Mouse (Mus musculus) bone marrow macrophage, adult 2 months (primary cell): ENCODE data around the gene Gabrb1. TPM values are rescaled to one million over a fixed set of nuclear protein-coding genes. Genes with fewer than 3 reads are reported as not detected.
A peak's percentile ranks its signal among the peaks of the same experiment; 100 is the strongest.

Source experiments
- H3K27ac ChIP-seq: 2 replicates; pipeline ENCODE4 v1.5.1; 2012; ENCODE audit warnings: low read depth, low read length; ENCODE audit not compliant: insufficient read depth
- H3K4me1 ChIP-seq: 2 replicates; pipeline ENCODE4 v1.6.1; 2012; ENCODE audit warnings: low read length; ENCODE audit not compliant: control insufficient read depth, insufficient read depth
- H3K4me3 ChIP-seq: 2 replicates; pipeline ENCODE4 v1.5.1; 2012; ENCODE audit warnings: mild to moderate bottlenecking, low read length, moderate library complexity; ENCODE audit not compliant: insufficient read depth
- CTCF ChIP-seq: IDR thresholded peaks from 2 replicates; pipeline ENCODE4 v1.5.1; 2012; ENCODE audit warnings: low read depth, mild to moderate bottlenecking, low read length, moderate library complexity
- POLR2A ChIP-seq: IDR thresholded peaks from 2 replicates; pipeline ENCODE4 v1.6.1; 2012; ENCODE audit warnings: mild to moderate bottlenecking, low read depth, low read length, borderline replicate concordance
- polyA plus RNA-seq: library from polyadenylated mRNA; stranded (reverse); fragments of >200 nt; gene quantifications from 2 replicates; pipeline ENCODE4 v1.2.4, GENCODE M21; 2012; ENCODE audit not compliant: missing spikeins, insufficient read depth, insufficient read length

The Gabrb1 gene
- polyA plus RNA-seq, result not detected in 2 replicates

GRCm38 (mm10) chr5:71657482-71658114 is at the start of gene Gabrb1:
Gene Gabrb1, plus strand, starts transcription at chr5:71658113.
- H3K4me3 ChIP-seq, result peak within 1 kb of the TSS; percentile 26
- no peak for TF ChIP-seq CTCF
- TF ChIP-seq POLR2A, result no peak
- no peaks in the 10 kb centered on the region for H3K4me1 ChIP-seq
- no peak within 1 kb of the TSS for H3K27ac ChIP-seq

- Histone ChIP-seq H3K4me1 (no peaks in the 10 kb centered on the region), H3K4me3 (no peak overlapping the region), H3K27ac (no peak overlapping the region)
- TF ChIP-seq POLR2A, result no peak
- TF ChIP-seq CTCF, result no peak
Observed at GRCm38 (mm10) chr5:71608735-71609134, 49.2 kb upstream of the Gabrb1 start.

DNA sequence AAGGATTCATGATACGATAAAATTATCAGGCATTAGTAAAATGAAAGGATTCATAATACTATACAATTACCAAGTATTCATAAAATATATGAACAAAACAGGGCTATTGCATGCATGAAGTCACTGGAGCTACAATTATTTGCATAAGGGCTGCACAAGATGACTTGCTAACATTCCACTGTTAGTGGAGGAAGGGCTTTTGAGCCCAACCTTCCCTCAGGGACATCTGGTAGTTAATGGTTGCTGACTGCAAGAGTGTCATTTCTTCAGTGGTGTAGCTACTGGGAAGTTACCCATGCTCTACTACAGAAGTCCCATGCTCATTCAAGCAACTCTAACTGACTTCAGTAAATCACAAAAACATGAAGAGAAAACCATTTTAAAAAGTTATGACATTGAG is 43.6 kb upstream of the Gabrb1 start:
- H3K27ac ChIP-seq, result no peak overlapping the region
- no peaks in the 10 kb centered on the region for H3K4me1 ChIP-seq
- no peak overlapping the region for H3K4me3 ChIP-seq
- TF ChIP-seq CTCF, result no peak
- no peak for TF ChIP-seq POLR2A

- Histone ChIP-seq H3K4me1 (no peaks in the 10 kb centered on the region), H3K27ac (no peak overlapping the region), H3K4me3 (no peak overlapping the region)
- no peak for TF ChIP-seq POLR2A
- TF ChIP-seq CTCF, result no peak
Observed at GRCm38 (mm10) chr5:71616734-71617133, 41.2 kb upstream of the Gabrb1 start.

- TF ChIP-seq POLR2A (no peak), CTCF (no peak)
- Histone ChIP-seq H3K4me1 (no peaks in the 10 kb centered on the region), H3K4me3 (no peak overlapping the region), H3K27ac (no peak overlapping the region)
Observed at GRCm38 (mm10) chr5:71627820-71628219, 30.1 kb upstream of the Gabrb1 start.

- H3K4me1 ChIP-seq, result no peaks in the 10 kb centered on the region
- H3K27ac ChIP-seq, result no peak overlapping the region
- H3K4me3 ChIP-seq, result no peak overlapping the region
- TF ChIP-seq POLR2A, result no peak
- no peak for TF ChIP-seq CTCF
Observed at GRCm38 (mm10) chr5:71639804-71640203, 18.1 kb upstream of the Gabrb1 start.

DNA sequence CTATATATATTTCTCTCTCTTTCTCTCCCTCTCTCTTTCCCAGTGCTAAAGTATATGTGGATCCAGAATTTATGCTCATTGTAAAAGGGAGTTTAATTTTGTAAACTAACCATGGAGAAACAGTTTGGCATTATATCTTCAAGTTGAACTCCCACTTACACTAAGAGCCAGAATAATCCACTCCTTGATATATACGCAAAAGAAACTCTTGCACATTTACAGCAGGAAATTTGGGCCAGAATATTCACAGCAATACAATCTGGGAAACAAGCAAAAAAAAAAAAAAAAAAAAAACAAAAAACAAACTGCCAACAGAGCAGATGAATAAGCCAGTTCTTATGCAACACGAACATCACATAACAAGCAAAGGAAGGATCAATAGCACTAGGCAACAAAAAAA is 9.8 kb upstream of the Gabrb1 start:
- TF ChIP-seq POLR2A (no peak), CTCF (no peak)
- H3K27ac ChIP-seq, result no peak overlapping the region
- H3K4me1 ChIP-seq, result no peaks in the 10 kb centered on the region
- H3K4me3 ChIP-seq, result no peak overlapping the region

DNA sequence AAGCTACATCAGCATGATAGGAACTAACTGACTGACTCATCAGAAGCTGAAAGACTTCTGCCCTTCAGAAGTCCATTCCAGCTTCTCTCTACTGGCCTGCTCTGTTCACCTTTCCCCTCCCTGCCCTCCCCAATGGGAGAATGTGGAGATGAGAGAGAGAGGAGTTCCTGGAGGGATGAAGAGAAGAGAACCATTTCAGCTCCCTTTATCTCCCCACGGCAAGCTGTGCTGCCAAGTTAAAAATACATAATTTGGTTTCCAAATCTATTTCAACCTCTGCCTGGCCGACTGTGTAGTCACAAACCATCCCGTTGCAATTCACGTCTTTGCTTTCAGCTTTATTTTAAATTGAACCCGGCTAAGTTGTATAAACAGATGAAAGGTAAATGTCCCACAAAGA is 3.9 kb upstream of the Gabrb1 start:
- Histone ChIP-seq H3K4me3 (no peak overlapping the region), H3K27ac (no peak overlapping the region), H3K4me1 (no peaks in the 10 kb centered on the region)
- TF ChIP-seq POLR2A (no peak), CTCF (no peak)

DNA sequence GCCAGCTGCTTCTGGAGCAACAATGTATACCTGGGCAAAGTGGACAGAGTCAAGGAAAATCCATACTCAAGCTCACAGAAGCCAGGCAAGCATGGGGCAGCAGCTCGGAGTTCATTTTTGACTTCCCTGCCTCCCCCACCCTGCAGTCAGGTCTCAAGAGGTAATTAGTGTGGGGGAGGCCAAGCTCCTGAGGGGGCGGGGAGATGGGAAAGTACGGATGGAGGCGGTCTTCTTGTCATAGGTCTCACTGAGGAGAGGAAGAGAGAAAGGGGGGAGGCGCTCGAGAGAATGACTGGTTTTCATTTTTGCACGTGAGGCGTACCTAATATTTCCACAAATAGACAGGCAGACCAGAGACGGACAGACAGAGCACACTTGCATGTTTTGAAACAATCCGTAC is 1.1 kb upstream of the Gabrb1 start:
- TF ChIP-seq CTCF (no peak), POLR2A (no peak)
- H3K27ac ChIP-seq, result no peak overlapping the region
- H3K4me1 ChIP-seq, result no peaks in the 10 kb centered on the region
- H3K4me3 ChIP-seq, result no peak overlapping the region

DNA sequence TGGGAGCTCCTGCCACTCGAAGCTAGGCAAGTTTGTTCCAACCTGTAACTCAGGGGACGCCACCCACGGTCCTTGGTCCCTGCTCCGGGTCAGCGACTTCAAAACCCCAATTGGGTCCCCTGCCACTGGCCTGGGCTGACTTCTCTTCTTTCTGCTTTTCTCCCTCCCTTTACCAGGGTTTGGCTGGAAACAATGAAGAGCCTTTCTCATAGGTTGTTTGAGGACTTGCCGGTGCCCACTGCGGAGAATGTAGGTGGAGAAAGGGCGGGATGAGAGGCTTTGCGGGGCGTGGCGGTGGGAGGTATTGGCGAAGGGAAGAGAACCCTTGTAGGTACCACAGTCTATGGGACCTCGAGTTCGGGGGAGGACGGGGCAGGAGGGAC is 193 bp downstream of the Gabrb1 start, which contains the start of gene Gabra4:
Gene Gabra4, minus strand, starts transcription at position 194 of the 383 bp plus-strand sequence.
- peak within 1 kb of the TSS; percentile 26 for H3K4me3 ChIP-seq
- H3K4me1 ChIP-seq, result no peaks in the 10 kb centered on the region
- TF ChIP-seq CTCF (no peak), POLR2A (no peak)
- no peak within 1 kb of the TSS for H3K27ac ChIP-seq

DNA sequence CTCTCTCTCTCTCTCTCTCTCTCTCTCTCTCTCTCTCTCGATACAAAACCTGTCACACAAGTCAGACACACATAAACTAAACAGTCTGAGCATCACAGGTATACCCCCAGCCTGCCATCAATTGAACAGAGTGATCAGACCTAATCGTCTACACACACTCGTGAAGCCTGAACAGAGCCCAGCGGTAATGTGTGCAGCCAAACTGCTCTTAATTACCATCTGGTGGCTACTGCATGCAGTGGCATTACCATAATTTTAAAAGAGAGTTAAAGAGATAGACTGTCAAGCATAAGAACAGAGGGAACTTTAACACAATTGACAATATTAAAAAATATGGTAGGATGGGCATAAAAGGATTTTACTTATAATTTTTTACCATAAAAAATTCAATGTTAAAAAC is 7.7 kb downstream of the Gabrb1 start:
- no peaks in the 10 kb centered on the region for H3K4me1 ChIP-seq
- no peak overlapping the region for H3K4me3 ChIP-seq
- TF ChIP-seq CTCF (no peak), POLR2A (no peak)
- H3K27ac ChIP-seq, result no peak overlapping the region
